Mouse (Mus musculus) liver, postnatal 0 days (tissue): ENCODE measurements around the gene Pcare.

Experiments used
- CTCF ChIP-seq: sonication (generic); IDR thresholded peaks from 2 replicates; pipeline ENCODE4 v1.5.1; 2016; ENCODE audit warnings: antibody characterized with exemption, low read depth
- EP300 ChIP-seq: IDR thresholded peaks from 2 replicates; pipeline ENCODE4 v1.6.1; 2016; ENCODE audit warnings: antibody characterized with exemption, low read depth, mild to moderate bottlenecking

GRCm38 (mm10) chr17:71795521-71796205 lies 43.0 kb upstream of the Pcare start:
- TF ChIP-seq EP300 = no peak
- no peak for TF ChIP-seq CTCF
